Mouse (Mus musculus) liver, embryonic 16.5 days (tissue): ENCODE measurements at regions not wholly inside any gene's neighbourhood (a gene's known extent, or its start where the extent isn't known, plus 50 kb on each side); places are given as distances from the start of the nearest gene placed in this dataset.
"Not testable (repeated sequence)": the region's sequence is repeated elsewhere in the genome, so short reads cannot be mapped to it uniquely, and the experiment has no call there.

Experiments used
- ATAC-seq: fragments of 200-750 bp; cut with Nextera tagmentation; 2 replicates; pipeline ENCODE4 v1.8.0; 2017; ENCODE audit warnings: low read depth, mild to moderate bottlenecking, moderate number of reproducible peaks, moderate library complexity
- H3K27ac ChIP-seq: fragments of 300-500 bp; sonication (generic); 2 replicates; pipeline ENCODE4 v1.5.1; 2014; ENCODE audit warnings: mild to moderate bottlenecking, low read length
- H3K27me3 ChIP-seq: fragments of 300-500 bp; sonication (generic); 2 replicates; pipeline ENCODE4 v1.6.1; 2014; ENCODE audit warnings: low read depth, low read length, mixed read lengths; ENCODE audit not compliant: control insufficient read depth, insufficient read depth
- H3K36me3 ChIP-seq: fragments of 300-500 bp; sonication (generic); 2 replicates; pipeline ENCODE4 v1.6.1; 2014; ENCODE audit warnings: mild to moderate bottlenecking; ENCODE audit not compliant: control insufficient read depth, insufficient read depth
- H3K4me1 ChIP-seq: fragments of 300-500 bp; sonication (generic); 2 replicates; pipeline ENCODE4 v1.6.1; 2014; ENCODE audit warnings: low read depth, low read length, mixed read lengths; ENCODE audit not compliant: control insufficient read depth
- H3K4me2 ChIP-seq: fragments of 300-500 bp; sonication (generic); 2 replicates; pipeline ENCODE4 v1.6.1; 2014; ENCODE audit warnings: low read depth, low read length, mixed read lengths
- H3K4me3 ChIP-seq: fragments of 300-500 bp; sonication (generic); 2 replicates; pipeline ENCODE4 v1.5.1; 2014; ENCODE audit warnings: low read depth, mild to moderate bottlenecking, low read length
- H3K9ac ChIP-seq: fragments of 300-500 bp; sonication (generic); 2 replicates; pipeline ENCODE4 v1.6.1; 2014; ENCODE audit warnings: low read depth, low read length
- H3K9me3 ChIP-seq: fragments of 300-500 bp; sonication (generic); replicated peaks from 2 replicates; pipeline ENCODE4 v1.6.1; 2016; ENCODE audit warnings: low read length; ENCODE audit not compliant: control insufficient read depth
- WGBS: fragments of 180-500 bp; shearing (Covaris S2); extraction: QIAGEN DNeasy Blood & Tissue Kit; methylation state at CpG from one replicate; pipeline ENCODE4 v1.1.7; 2014; ENCODE audit not compliant: insufficient replicate concordance; 5-methylcytosine and 5-hydroxymethylcytosine counted together

DNA sequence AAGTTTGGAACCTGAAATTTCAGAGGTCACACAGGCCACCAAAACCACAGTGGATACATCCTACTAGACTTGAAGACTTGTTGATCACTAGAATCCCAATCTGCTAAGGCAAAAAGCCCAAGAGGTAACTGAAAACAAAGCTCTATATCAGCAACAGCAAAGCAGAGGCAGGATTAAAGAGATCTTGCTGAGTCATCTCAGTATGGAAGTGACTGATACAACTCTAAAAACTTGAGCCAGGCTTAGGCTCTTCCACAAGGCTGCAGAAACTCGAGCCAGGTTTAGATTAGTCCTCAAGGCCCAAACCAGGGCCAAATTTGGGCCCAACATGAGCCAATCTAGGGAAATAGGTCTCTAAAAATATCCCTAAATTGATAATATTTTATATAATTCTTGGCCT, 56.2 kb downstream of the Speer3 start:
- no peak overlapping the region for H3K9ac ChIP-seq
- H3K4me1 ChIP-seq = no peaks in the 10 kb centered on the region
- H3K4me3 ChIP-seq = no peak overlapping the region
- no peak overlapping the region for H3K4me2 ChIP-seq
- H3K9me3 ChIP-seq = no peaks in the 10 kb centered on the region
- no peaks in the 10 kb centered on the region for H3K27me3 ChIP-seq
- H3K27ac ChIP-seq = no peak overlapping the region
- no peak for ATAC-seq
- WGBS = 27% methylated on average over 1 of the region's 1 CpGs
- H3K36me3 ChIP-seq = no peaks in the 10 kb centered on the region

DNA sequence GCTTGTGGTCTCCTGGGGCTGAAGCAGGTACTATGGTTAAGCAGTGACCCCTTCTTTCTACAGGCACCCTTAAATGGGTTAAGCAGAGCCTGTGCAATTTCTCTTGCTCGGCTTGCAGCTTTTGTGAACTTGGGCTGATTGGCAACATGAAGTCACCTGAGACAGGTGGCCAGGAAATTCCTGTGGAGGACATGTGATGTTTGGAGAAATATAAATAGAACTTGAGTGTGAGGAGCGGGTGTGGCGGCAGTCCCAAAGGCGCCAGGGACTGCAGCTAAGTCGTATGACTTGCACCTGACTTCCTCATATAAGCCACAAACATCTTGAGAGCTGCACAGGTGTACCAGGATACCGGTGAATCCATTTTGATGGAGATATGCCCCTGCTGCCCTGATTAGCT, 88.8 kb downstream of the Speer3 start:
- H3K9me3 ChIP-seq, H3K4me1 ChIP-seq, H3K27me3 ChIP-seq, H3K4me2 ChIP-seq, H3K4me3 ChIP-seq, H3K36me3 ChIP-seq, ATAC-seq, H3K27ac ChIP-seq, H3K9ac ChIP-seq: not testable (repeated sequence)
- WGBS = 67% methylated on average over 5 of the region's 6 CpGs

DNA sequence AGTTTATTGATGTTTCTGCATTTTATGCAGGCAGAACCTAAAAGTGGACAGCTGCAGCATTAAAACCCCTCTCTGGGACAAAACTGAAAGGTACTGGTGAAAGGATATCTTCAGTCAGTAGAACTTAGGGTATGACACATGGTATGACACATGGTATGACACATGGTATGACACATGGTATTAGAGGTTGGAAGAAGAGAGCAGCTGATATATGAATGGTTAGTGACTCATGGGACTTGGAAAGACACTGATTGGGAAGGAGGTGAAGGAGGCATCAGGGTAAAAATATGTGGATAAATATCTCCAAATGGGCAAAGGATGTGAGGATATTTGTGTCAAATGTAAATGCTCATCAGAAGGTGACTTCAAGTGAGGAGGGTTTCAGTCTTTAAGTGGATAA, 97.0 kb downstream of the Speer3 start:
- Histone ChIP-seq H3K4me2 (no peak overlapping the region), H3K27me3 (no peaks in the 10 kb centered on the region), H3K27ac (no peak overlapping the region), H3K4me1 (no peaks in the 10 kb centered on the region), H3K36me3 (no peaks in the 10 kb centered on the region), H3K4me3 (no peak overlapping the region), H3K9ac (no peak overlapping the region), H3K9me3 (no peaks in the 10 kb centered on the region)
- no peak for ATAC-seq

DNA sequence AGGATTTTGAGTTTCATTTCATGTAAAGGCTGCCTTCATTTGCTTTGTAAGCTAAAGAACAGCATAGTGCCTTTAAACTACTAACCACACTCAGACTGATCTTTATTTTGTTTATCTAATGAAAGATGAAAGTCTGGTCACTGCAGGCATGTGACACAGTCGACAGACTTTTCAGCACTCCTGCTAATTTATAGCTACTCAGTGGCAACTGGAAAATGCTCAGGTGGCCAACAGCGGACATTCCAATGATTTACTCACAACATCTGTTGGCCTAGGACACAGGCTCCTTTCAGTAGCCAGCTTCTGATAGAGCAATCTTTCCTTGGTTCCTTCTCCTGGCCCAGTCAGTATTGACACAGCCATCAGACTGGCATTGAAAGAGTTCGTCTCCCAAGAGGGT, 116.8 kb upstream of the Sema3e start:
- Histone ChIP-seq H3K27ac (no peak overlapping the region), H3K9ac (no peak overlapping the region), H3K9me3 (no peaks in the 10 kb centered on the region), H3K27me3 (no peaks in the 10 kb centered on the region), H3K36me3 (no peaks in the 10 kb centered on the region), H3K4me3 (no peak overlapping the region), H3K4me1 (no peaks in the 10 kb centered on the region), H3K4me2 (no peak overlapping the region)
- 52% methylated on average over 3 of the region's 3 CpGs for WGBS
- no peak for ATAC-seq

DNA sequence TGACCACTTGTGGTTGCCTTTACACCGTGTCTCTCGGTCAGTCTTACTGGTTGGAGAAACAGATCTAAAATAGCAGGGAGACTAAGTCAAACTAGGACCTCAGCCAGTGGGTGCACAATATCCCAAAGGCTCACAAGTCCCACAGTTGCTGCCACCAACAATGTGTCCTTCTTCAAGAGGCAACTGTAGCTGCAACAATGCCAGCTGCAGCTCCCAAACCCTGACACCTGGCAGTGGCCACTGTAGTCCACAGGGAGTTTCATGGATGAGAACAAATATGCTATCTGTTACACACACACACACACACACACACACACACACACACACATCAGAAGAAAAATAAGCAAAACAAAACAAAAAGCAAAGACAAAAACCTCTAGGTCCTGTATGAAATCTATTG, 107.7 kb upstream of the Sema3e start:
- Histone ChIP-seq H3K27me3 (no peaks in the 10 kb centered on the region), H3K4me1 (no peaks in the 10 kb centered on the region), H3K4me3 (no peak overlapping the region), H3K9ac (no peak overlapping the region), H3K36me3 (no peaks in the 10 kb centered on the region), H3K27ac (no peak overlapping the region), H3K4me2 (no peak overlapping the region), H3K9me3 (no peaks in the 10 kb centered on the region)
- ATAC-seq = no peak
- 61% methylated on average over 2 of the region's 2 CpGs for WGBS

DNA sequence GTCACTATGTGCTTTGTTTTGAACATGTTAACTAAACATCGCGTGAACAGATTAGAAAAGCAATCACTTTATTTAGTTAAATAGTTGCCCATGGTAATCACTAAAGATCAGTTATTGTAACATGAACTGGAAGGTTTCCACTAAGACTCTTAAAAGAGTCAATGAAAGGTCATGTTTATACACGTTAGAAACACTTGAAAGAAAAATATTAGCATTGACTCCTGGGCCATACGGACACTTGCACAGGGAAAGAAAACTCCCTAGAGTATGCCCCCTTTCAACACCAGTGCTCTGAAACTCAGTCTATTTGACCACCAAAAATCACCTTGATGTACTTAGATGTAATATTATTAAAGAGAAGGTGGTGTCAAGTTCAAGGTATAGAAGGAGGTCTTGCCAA, 102.8 kb upstream of the Sema3e start:
- Histone ChIP-seq H3K36me3 (no peaks in the 10 kb centered on the region), H3K9ac (no peak overlapping the region), H3K4me1 (no peaks in the 10 kb centered on the region), H3K4me2 (no peak overlapping the region), H3K27me3 (no peaks in the 10 kb centered on the region), H3K9me3 (no peaks in the 10 kb centered on the region), H3K27ac (no peak overlapping the region), H3K4me3 (no peak overlapping the region)
- 60% methylated on average over 4 of the region's 4 CpGs for WGBS
- ATAC-seq = no peak

DNA sequence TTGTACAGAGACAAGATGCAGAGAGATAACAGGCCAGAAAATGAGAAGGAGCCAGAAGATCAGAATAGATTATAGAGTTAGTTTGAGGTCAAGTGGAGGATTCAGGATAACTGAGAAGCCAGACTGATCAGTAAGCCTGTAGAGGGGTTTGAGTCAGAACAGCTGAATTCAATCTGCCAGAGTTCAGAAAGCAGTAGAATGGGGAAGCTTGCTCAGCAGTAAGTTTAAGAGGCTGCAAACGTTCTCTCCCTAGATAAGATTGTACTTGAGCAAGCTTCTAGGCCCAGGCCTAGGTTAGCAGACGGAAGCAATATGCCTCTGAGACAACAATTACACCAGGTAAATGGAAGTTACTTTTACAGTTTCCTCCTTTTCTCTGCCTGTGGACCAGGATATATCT, 94.1 kb upstream of the Sema3e start:
- 27% methylated on average over 2 of the region's 2 CpGs for WGBS
- no peaks in the 10 kb centered on the region for H3K9me3 ChIP-seq
- no peak for ATAC-seq

DNA sequence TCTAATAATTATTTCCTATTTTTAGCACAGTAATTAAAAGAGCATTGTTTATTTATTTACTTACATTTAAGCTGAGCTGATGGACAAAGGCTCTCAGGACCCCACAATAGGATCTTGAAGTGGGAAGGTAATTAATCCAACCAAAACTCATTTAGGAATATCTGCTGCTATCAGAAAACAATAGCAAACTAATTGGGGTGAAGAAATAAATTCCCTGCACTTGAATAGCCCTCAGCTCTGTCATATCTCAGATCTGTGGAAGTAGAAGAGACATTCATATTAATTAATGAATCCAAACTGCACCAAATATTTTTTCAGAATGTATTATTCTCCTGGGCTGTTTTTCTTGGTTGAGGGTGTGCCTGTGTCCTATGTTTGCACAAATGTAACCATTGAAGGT, 73.7 kb upstream of the Sema3e start:
- H3K9ac ChIP-seq = no peak overlapping the region
- H3K4me1 ChIP-seq = no peaks in the 10 kb centered on the region
- H3K4me2 ChIP-seq = no peak overlapping the region
- no peaks in the 10 kb centered on the region for H3K27me3 ChIP-seq
- no peak for ATAC-seq
- H3K9me3 ChIP-seq = no peaks in the 10 kb centered on the region
- H3K27ac ChIP-seq = no peak overlapping the region
- H3K4me3 ChIP-seq = no peak overlapping the region
- H3K36me3 ChIP-seq = no peaks in the 10 kb centered on the region

More for the DNA sequence above, 94.1 kb upstream of the Sema3e start:
- Histone ChIP-seq H3K4me3 (no peak overlapping the region), H3K4me1 (no peaks in the 10 kb centered on the region), H3K36me3 (no peaks in the 10 kb centered on the region), H3K27me3 (no peaks in the 10 kb centered on the region), H3K27ac (no peak overlapping the region), H3K9ac (no peak overlapping the region), H3K4me2 (no peak overlapping the region)

DNA sequence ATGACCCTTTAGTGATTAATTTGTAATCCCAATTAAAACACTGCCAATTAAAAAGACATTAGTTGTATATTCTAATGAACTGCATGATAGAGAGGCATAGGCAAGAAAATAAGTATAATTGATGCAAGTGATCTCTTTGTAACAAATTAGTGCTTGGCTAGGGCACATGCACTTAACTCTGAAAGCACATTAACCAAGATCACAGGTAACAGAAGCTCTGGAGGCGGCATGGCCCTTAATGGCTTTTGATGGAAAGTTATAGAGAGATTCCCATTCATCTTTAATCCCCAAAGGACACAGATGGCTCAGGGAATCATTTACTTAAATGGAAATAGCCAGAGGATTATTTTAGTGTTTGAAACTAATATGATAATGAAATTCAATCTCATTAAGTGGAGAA, 69.5 kb upstream of the Sema3e start:
- no peak for ATAC-seq
- Histone ChIP-seq H3K4me1 (no peaks in the 10 kb centered on the region), H3K9ac (no peak overlapping the region), H3K4me3 (no peak overlapping the region), H3K27me3 (no peaks in the 10 kb centered on the region), H3K36me3 (no peaks in the 10 kb centered on the region), H3K27ac (no peak overlapping the region), H3K9me3 (no peaks in the 10 kb centered on the region), H3K4me2 (no peak overlapping the region)
- WGBS = 68% methylated on average over 1 of the region's 1 CpGs

DNA sequence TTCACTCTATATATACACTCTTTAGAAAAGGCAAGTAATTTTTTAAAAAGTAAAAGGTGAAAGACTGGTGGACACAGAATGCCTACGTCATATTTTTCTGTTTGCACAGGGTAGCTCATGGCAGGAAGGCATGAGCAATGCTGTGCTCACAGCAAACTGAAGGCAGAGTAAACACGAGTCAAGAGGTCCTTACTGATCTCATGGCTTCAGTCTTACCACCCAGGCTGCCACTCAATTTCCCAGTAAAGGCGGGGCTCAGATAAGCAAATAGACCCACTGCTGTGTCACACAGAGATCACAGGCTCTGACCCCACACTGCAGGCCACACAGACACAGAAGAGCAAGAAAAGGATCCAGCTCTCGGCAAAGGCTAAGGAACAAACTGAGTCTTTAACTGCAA, 65.5 kb upstream of the Sema3e start:
- no peaks in the 10 kb centered on the region for H3K9me3 ChIP-seq
- ATAC-seq = peak; percentile 76
- WGBS = 27% methylated on average over 4 of the region's 4 CpGs

More for the DNA sequence above, 65.5 kb upstream of the Sema3e start:
- H3K4me1 ChIP-seq = no peaks in the 10 kb centered on the region
- no peak overlapping the region for H3K4me2 ChIP-seq
- H3K36me3 ChIP-seq = no peaks in the 10 kb centered on the region
- H3K9ac ChIP-seq = no peak overlapping the region
- no peaks in the 10 kb centered on the region for H3K27me3 ChIP-seq
- no peak overlapping the region for H3K27ac ChIP-seq
- H3K4me3 ChIP-seq = no peak overlapping the region
